Mouse (Mus musculus) cerebellum, adult 11 months (tissue): Measurements from ENCODE around the gene Bcan.
A peak's percentile ranks its signal among the peaks of the same experiment; 100 is the strongest.

Experiments used
- DNase-seq: peaks from one replicate; pipeline ENCODE4 v3.0.0; 2022

Gene Bcan

DNA sequence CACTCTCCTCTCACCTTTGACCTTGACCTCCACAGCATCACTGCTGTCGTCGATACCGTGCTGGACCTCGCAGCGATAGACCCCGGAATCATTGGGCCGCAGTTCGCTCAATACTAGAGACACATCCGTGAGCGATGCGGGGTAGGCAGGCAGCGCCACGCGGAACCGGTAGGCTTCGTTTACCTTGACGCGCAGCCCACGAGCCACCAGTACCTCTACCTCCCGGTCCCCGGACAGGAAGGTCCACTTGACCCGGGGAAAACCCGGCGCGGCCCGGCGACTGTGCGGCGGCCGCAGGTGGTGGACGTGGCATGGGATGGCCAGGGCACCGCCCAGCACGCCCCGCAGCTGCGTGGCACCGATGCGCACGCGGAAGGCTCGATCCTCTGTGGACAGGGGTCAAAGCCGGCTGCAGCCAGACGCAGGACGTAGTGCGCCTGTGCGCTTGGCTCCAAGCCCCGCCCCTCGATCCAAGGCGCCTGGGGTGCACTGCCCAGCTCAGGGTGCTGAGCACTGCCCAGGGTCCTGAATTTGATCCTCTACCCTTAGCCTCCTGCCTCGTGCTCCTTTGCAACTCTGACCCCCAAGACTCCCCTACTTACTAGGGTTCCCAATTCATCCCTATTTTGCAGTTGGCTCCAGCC lies 2.9 kb downstream of the Bcan start:
- no peak for DNase-seq

DNA sequence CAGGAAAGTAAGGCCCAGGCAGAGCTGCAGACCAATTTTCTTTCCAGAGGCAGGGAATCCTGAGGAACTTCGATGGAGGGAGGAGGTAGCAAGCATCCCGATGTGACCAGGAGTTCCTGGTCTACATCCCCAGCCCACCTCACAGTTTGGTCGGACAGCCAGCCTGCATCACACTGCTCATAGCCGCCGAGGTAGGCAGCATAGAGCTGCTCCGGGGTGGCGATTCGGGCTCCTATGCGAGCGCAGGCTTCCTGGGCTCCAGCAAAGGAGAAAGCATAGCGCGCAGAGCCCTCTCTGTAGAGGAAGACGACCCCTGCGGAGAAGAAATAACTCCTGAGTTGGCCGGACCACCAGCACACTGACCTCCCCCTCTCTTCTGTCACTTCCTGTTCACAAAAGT lies 3.6 kb downstream of the Bcan start:
- DNase-seq = no peak

DNA sequence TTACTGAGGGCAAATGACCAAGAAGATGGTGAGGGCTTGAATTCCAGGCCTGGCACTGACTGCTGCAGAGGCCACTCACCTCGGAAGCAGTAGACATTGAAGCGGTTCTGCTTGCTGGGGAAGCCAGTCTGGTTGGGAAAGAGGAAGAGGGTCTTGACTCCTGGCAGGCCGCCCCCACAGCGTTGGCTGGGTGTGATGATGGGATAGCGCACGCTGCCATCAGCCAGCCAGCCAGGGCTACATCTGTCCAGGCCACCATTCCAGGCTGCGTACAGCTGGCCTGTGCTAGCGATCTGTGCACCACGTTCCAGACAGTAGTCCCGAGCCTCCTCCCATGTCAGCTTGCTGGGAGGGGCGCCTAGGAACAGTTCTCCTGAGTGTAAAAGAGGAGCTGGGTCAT lies 4.7 kb downstream of the Bcan start:
- DNase-seq = no peak

DNA sequence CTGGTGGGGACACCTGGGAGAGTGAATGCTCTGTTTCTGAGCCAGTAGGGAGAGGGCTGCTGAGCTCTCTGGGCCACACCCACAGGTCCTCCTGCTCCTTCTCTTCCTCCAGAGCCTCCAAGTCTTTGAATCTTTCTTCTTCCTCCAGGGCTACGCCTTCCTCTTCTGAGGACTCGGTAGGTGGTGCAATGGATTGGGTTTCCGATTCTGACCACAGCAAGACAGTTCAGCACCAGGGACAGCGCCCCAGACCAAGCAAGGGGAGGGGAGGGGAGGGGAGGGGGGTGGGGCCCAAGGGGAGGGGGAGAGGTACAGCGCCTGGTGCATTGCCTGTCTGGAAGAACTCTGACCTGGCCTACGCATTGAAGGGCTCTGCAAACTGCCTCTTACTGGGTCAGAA lies 6.6 kb downstream of the Bcan start:
- DNase-seq = no peak

DNA sequence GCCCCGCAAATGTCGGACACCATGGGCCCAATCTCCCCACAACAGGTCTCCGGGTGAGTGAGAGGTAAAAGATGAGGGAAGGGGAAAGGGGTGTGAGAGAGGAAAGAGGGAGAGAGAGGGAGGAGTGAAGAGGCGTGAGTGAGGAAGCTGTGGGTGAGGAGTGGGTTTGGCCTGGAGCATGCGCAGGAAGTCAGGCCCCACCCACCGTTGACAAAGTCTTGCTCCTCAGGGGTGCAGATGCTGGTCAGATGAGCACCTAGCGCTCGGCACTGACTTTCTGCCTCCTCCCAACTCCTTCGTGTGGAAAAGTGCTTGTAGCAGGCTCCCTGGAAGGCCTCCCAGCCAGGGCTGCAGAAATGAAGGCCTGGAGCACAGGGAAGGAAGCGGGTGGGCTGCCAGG lies 10.1 kb downstream of the Bcan start:
- DNase-seq = no peak

DNA sequence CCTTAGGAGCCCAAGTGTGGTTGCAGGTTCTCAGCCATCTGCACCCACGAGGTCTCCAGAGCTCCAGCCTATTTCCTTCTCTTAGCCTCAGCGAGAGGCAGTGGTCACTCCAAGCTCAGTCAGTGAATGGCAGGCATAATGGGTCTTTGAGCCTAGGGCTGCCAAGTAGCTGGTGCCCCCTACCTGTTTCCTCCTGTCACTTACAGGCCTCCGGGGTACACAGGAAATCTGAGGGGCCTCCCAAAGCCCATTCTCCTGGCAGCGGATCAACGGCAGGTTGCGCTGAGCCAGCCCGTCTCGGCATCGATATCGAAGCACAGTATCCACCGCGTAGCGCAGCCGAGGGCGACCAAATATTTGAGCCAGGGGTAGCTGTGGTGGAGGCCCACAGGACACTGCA lies 12.0 kb downstream of the Bcan start:
- DNase-seq = no peak

DNA sequence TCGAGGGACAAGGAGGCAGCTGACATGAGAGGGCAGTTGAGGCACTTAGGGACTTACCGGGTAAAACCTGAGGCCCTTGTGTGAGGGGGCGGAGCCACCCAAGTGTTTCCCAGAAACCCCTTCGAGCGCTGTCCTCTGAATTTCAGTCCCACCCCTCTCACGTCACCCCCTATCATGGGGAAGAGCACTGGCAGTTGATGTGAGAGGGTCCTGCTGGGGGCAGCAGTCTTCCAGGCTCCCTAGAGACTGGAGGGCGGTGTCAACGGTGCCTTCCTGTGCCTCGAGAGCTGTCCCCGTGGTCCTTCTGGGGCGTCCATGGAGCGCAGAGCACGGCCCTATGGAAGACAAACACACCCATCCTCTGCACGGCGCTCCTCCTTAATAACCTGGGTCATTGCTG lies 12.4 kb downstream of the Bcan start:
- no peak for DNase-seq

DNA sequence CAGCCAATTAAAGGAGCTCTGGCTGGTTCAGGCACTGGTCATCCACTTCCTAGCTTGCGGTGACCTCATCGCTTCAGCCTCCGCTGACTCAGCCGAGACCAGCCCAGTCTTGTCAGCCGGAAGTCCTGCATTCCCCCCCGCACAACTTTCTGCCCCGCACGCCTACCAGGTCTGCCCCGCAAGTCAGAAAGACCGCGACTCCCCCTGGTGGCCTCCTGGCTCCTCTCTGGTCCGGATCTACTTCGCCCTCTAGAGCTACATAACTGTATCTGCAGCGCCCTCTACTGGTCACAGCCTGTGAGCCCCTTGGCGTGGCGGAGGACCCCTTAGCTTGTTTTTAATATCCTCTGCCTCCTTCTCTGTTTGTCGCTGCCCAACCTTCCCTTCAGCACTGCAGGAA lies 13.2 kb downstream of the Bcan start:
- peak; percentile 82 for DNase-seq

DNA sequence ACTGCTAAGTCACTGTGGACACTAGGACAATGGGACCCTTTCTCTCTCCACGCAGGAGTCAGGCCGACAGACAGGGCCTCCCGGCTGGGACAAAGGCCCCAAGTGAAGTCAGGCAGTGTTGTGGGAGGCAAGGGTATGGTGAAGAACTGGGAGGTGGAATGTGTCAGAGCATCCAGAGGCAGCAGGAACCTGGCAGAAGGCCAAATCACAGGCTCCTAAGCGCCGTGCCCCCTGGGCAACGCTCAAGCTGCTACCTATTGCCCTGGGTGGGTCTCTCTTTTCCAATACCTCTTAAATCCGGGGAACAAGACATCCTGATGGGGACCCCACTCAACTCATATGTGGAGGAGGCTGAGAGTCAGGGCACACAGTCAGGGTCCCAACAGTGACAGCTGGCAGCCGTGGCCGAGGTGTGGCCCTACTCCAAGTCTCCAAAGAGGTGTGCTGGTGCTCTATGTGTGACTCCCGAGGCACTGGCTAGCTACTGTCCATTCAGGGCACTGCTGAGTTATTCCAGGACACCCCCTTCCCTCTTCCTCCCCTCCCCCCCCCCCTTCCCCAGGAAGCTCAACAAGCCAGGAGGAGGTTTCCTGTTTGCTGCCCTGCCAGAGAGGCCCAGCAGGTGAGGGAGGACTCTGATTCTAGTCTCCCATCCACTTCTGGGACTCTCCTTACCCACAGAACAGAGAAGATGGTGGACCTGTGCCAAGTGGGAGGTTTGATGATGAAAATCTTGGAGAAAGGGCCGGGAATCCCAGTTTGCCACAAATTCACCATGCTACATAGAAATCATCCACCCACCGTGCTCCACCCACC lies 14.3 kb downstream of the Bcan start:
- DNase-seq = no peak

DNA sequence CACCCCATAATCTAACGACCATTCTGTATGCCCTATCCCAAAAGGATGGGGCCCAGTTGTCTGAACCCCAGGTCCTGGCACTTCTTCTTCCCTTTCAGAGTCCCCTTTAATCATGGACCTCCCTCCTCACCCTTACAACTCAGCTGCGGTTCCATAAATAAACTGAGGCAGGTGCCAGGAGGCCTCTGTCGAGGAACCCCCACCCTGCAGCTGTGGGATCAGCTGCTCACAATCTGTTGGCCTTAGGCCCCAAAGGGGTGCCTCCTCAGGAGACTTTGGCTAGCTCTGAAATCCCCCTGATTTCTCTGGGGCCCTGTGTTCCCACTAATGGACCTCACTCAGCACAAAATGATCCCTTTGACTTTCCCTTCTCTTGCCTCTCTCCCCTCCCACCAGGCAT lies 15.9 kb downstream of the Bcan start:
- no peak for DNase-seq

DNA sequence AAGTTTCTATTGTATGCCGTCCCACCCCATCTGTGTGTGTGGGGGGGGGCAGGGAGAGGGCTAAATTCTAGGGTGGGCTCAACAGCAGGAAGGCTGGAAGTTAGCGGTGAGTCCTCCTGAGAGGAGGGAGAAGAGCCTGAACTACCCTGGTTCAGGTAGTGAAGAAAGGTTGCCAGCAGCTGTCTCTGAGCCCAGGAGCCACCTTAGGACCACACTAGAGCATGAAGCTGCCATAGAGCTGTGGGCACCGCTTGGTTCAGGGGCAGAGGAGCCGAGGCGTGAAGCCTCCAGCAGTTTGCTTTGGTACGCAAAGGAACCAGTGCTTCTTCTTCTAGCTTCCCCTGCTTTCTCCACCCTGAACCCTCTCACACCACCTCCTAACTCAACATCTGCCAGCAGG lies 16.4 kb downstream of the Bcan start:
- no peak for DNase-seq

DNA sequence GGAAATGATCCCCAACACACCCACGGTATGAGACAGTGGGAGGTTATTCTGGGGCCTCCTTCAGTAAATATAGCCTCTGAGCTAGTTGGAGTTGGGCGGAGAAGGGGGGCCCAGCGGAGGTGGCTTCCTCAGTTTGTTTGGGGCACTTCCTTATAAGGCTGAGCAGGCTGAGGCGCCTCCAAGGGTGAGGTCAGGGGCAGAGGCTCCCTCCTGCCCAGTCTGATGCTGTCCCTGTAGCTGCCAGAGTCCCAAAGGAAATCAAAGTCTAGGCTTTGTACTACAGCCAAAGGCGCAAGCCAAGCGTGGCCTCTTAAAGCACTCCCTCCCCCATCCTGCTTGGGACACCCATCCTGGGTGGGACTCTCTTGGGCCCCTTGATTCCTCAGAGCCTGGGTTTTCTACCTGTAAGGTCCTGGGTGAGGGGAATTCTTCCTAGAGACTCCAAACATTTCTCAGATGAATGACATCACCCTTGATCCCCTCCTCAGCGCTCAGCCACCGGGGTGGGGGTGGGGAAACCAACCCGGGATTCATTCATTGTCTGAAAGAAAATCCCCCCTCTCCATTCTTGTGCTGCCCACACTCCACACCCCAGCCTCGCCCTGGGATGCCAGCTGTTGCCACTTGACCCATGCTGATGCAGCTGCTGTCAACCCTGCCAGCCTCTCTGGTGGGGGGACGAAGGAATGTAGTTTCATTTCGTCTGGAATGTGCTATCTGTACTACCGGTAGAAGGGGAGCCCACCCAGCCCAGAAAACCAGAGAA lies 17.0 kb downstream of the Bcan start:
- DNase-seq = no peak

DNA sequence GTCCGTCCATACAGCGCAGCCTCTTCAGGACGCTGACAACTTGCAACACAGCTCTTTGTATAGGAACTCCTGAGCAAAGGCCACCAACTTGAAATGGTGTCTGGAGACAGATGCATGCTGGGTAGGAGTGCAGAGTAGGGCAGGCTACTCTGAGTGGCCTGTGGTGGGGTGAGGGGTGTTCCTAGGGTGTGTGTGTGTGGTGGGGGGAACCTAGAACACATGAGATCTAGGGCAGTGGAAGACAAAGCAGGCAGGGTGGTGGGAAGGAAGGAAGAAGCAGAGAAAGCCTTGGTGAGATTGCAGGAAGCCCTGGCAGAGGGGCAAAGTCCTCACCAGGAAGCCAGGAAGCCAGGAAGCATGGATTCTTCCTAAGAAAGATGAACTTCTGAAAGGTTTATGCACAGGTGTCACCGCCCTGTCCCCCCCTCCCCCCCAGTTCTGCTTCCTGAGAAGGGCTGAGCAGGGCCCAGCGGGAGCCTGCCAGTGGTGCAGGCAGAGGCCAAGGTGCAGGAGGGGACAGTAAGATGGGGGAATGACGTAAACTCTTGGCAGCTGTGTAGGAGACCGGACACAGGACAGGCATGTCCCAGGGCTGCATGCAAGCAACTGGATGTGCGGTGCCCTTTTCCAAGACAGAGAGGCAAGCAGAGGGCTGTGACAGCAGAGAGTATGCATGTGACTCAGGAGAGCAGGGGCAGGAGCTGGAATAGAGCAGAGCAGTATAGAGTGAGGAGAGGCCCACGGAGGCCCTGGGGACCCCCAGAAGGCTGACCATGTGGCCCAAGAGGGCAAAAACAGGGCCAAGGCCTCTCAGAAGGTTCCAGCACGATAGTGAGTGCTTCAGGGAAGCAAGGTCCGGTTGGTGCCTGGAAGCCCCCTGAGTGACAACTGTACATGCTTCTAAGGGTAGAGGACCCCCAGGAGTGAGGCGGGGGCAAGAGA lies 17.9 kb downstream of the Bcan start:
- DNase-seq = no peak

DNA sequence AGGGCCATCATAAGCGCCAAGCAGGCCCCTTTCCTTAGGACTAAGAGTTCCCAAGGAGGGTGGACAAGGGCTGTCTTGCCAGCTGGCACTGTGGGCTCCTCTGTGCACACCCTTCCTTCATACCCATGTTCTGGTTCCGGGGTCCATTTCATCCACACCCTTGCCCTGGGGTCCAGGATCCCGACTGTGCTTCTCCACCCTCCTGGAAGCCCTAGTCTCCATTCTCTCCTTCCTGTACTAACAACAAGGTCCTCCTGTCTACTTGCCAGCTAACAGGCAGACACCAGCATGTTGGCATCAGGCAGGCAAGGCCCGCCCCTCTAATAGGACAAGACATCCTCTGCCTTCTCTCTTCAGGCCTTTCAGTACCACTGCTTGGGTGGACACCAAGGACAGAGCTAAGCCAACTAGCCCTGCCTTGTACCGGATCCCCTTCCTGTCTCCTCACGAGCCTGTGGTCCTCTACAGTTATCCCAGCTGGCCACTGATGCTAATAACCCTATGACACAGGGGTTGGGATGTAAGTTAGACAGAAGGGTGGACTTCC lies 18.7 kb downstream of the Bcan start:
- no peak for DNase-seq

DNA sequence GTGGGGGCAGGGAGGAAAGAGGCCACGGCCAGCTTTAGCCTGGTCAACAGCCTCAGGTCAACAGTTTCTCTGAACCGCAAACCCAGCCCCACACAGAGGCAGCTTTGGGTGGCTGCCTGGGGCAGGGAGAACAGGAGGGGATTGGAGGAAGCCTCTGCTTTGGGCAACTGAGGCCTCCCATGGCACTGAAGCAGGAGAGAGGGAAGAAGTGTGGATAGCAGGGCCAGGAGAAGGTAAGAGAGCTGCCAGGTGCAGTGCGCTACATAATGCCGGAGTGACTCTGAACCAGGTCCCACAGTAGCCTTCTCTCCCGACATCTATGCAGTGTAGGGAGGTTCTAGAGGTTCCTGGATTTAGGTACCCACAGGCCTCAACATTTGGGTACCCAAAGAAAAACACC lies 19.3 kb downstream of the Bcan start:
- no peak for DNase-seq

DNA sequence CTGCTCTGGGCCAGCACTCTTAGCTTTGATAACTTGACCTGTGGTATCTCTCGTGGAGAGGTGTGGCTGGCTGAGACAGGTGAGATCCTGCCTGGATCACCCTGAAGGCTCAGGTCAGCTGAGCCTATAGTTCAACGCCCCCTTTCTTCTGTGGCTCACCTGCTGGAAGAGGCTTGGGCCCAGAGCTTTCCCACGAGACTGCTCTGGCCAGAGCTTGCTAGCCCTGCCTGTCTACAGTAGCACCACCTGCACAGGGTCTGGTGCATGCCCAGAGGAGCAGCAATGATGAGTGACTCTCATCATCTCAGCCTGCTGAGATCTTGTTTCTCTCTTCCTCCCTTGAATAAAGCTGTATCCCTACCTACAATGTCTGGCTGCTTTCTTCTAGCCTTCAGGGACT lies 19.9 kb downstream of the Bcan start:
- no peak for DNase-seq

DNA sequence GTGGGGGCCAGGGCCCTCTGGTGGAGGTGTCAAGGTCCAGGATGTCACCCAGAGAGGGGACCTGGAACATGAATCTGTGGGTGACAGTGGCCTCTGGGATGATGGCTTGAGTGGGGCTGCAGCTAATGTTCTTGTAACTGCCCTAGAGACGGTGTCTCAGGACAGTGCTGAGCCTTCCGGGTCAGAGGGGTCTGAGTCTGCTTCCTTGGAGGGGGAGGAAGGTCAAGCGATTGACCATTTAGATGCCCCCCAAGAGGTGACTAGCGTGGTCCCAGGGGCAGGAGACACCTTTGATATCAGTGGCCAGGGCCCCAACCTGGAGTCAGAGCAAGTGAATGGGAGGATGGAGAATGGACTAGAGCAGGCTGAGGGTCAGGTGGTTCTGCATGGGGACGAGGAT lies 20.5 kb downstream of the Bcan start:
- DNase-seq = no peak

DNA sequence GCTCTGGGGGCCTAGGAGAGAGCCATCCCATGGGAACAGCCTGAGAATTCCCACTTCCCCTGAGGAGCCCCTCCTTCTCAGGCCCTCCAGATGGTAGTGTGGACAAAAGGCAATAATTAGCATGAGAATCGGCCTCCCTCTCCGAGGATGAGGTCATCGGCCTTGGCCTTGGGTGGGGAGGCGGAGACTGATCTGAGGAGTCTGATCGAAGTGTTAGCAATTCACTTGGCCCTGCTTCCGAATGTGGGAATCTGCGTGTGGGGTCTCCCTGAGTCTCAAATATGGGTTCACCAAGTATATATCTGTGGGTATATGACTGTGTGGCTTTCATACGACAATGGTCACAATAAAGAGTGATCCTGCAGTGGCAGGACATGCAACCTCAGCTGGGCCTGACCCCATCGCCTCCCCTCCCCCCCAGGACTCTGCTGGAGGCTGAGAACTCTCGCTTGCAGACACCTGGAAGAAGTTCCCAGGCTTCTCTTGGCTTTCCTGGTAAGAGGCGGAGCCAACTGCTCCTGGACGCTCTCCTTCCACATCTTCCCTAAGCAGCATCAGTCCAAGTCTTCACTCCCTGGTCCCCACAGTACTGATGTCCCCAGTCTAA lies 25.5 kb downstream of the Bcan start:
- no peak for DNase-seq

DNA sequence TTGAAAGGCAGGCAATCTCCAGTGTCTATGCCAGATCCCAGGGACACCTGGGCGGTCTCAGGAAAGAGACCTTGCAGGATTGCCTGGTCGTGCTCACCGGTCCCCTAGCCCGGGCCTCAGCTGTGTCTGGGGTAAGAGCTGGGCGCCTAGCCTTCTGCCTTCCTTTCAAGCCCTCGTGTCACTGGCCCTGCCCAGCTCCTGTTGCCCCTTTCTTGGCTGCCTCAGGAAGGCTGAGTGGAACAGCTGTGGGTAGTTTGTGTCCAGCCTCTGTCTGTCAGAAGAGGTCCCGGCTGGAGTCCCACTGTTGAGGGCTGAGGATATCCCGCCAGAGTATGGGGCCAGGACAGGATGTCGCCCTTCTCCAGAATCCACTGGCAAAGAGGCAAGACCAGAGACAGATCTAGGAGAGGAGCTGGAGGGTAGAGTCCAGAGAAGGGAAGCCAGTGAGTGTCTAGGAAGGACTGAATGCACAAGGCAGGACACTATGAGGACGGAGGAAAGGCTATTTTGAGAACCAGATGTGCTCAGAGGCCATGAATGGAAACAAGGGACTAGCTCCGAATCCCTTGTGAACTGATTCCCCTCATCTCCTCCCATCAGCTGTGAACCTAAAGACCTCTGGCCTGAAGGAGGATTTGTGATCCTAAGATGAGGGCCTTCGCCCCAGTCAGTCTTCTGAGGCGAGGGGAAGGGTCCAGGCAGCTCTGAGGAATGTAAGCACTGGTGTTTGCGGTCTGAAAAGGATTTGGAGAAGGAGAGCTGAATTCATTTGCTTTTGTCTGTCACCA lies 26.2 kb downstream of the Bcan start:
- DNase-seq = no peak

DNA sequence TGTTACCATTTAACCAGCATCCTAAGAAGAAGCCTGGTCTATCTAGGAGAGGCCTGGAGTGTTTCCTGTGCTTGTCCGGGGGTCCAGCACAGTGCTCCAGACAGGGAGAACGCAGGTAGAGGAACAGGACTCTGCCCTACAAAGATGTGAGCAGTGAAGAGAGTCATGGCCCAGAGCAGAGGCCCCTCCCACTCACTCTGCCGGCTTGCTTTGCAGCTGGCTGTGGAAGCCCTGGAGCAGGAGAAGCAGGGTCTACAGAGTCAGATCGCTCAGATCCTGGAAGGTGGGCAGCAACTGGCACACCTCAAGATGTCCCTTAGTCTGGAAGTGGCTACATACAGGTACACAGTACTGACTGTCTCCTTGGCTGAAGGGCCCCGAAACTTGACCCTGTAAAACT lies 27.3 kb downstream of the Bcan start:
- DNase-seq = no peak

DNA sequence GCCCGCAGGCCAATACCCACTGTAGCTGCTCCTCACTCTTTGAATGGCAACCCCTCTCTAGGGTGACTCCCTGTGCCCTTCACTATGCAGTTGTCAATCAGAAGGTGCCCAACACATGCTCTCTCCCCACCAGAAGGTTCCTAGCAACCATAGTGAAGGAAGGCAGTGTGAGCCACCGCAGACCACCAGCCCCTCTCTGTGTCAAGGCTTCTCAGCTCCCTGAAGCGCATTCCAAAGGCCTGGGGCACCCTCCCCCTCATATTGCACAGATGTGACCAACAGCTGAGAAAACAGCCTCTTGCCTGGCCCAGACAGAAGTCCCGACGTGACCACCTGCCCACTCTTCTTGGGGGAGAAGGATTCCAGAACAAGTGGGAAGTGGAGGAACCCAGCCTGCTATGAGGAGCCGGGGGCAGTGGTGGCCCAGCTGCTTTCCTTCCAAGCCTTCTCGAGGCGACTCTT lies 27.8 kb downstream of the Bcan start:
- no peak for DNase-seq
